Mouse (Mus musculus) thymus, adult 2 months (tissue): ENCODE results near the gene Ccdc12. TPM values are rescaled to one million over a fixed set of nuclear protein-coding genes. Genes with fewer than 3 reads are reported as not detected.
A peak's percentile ranks its signal among the peaks of the same experiment; 100 is the strongest.

ENCODE experiments used
- DNase-seq: peaks from one replicate; pipeline ENCODE4 v3.0.0; 2021
- H3K27ac ChIP-seq: fragments of 200-500 bp; 2 replicates; pipeline ENCODE4 v1.5.1; 2012; ENCODE audit warnings: low read length, control low read depth; ENCODE audit not compliant: control insufficient read depth, insufficient read depth
- H3K27me3 ChIP-seq: fragments of 200-500 bp; 2 replicates; pipeline ENCODE4 v1.6.1; 2012; ENCODE audit warnings: mild to moderate bottlenecking, low read length, moderate library complexity, mixed read lengths; ENCODE audit not compliant: control insufficient read depth, insufficient read depth
- H3K36me3 ChIP-seq: fragments of 200-500 bp; 2 replicates; pipeline ENCODE4 v1.6.1; 2012; ENCODE audit warnings: mild to moderate bottlenecking, low read length, moderate library complexity; ENCODE audit not compliant: control insufficient read depth, insufficient read depth
- H3K4me1 ChIP-seq: fragments of 200-500 bp; replicated peaks from 2 replicates; pipeline ENCODE4 v1.6.1; 2012; ENCODE audit warnings: low read length; ENCODE audit not compliant: control insufficient read depth, insufficient read depth
- H3K4me3 ChIP-seq: fragments of 200-500 bp; 2 replicates; pipeline ENCODE4 v1.5.1; 2012; ENCODE audit warnings: mild to moderate bottlenecking, low read length, control low read depth, moderate library complexity; ENCODE audit not compliant: control insufficient read depth, insufficient read depth
- CTCF ChIP-seq: fragments of 200-500 bp; IDR thresholded peaks from 2 replicates; pipeline ENCODE4 v1.5.1; 2012; ENCODE audit warnings: mild to moderate bottlenecking, control low read depth, low read length, moderate library complexity, borderline replicate concordance; ENCODE audit not compliant: control insufficient read depth, poor library complexity, insufficient read depth; ENCODE audit errors: extremely low read depth
- POLR2A ChIP-seq: fragments of 200-500 bp; IDR thresholded peaks from 2 replicates; pipeline ENCODE4 v1.6.1; 2012; ENCODE audit warnings: mild to moderate bottlenecking, low read length, control low read depth, moderate library complexity; ENCODE audit not compliant: control insufficient read depth, poor library complexity, insufficient read depth; ENCODE audit errors: extremely low read depth
- WGBS: fragments of 180-500 bp; shearing (Covaris S2); methylation state at CpG from one replicate; pipeline ENCODE4 v1.1.7; 2018; 5-methylcytosine and 5-hydroxymethylcytosine counted together
- polyA plus RNA-seq: library from polyadenylated mRNA; depleted of rRNA; stranded (reverse); fragments of >200 nt; gene quantifications from 2 replicates; pipeline ENCODE4 v1.2.3, GENCODE M21; 2012

Gene Ccdc12
- polyA plus RNA-seq, 1 experiment: 152 TPM

- 0 out of 2 replicates have a peak overlapping the region, but pooled peaks have one; percentile 14 for H3K4me3 ChIP-seq
- no peaks in the 10 kb centered on the region for H3K4me1 ChIP-seq
- H3K27ac ChIP-seq: no peak overlapping the region
- no peaks in the 10 kb centered on the region for H3K27me3 ChIP-seq
- TF ChIP-seq POLR2A (no peak), CTCF (no peak)
- H3K36me3 ChIP-seq: peaks cover 44% of the 10 kb centered on the region
- no peak for DNase-seq
- 92% methylated on average over 8 of the region's 8 CpGs for WGBS
Measured at GRCm38 (mm10) chr9:110623416-110624195, 32.7 kb upstream of the Ccdc12 start.

- H3K36me3 ChIP-seq: peaks cover 47% of the 10 kb centered on the region
Measured at GRCm38 (mm10) chr9:110624361-110625166, 31.7 kb upstream of the Ccdc12 start, which contains the start of gene Nradd. Gene Nradd, minus strand, starts transcription at chr9:110624452.

GRCm38 (mm10) chr9:110625350-110625908 lies 30.9 kb upstream of the Ccdc12 start:
- WGBS: 95% methylated on average over 11 of the region's 11 CpGs
- no peak overlapping the region for H3K27ac ChIP-seq

More at GRCm38 (mm10) chr9:110624361-110625166, 31.7 kb upstream of the Ccdc12 start, which contains the start of gene Nradd:
- Histone ChIP-seq H3K27me3 (no peaks in the 10 kb centered on the region), H3K4me3 (peak within 1 kb of the TSS; percentile 14), H3K27ac (no peak within 1 kb of the TSS), H3K4me1 (no peaks in the 10 kb centered on the region)
- TF ChIP-seq CTCF: no peak
- TF ChIP-seq POLR2A: no peak
- DNase-seq: no peak
- 77% methylated on average over 41 of the region's 41 CpGs for WGBS

GRCm38 (mm10) chr9:110630171-110630570 lies 26.1 kb upstream of the Ccdc12 start:
- 98% methylated on average over 15 of the region's 15 CpGs for WGBS
- peaks cover 91% of the 10 kb centered on the region for H3K36me3 ChIP-seq
- no peak for DNase-seq
- TF ChIP-seq POLR2A (no peak), CTCF (no peak)
- H3K4me1 ChIP-seq: no peaks in the 10 kb centered on the region; the same call in 1 of the 2 replicates
- H3K27ac ChIP-seq: no peak overlapping the region
- no peak overlapping the region for H3K4me3 ChIP-seq
- no peaks in the 10 kb centered on the region for H3K27me3 ChIP-seq

More at GRCm38 (mm10) chr9:110625350-110625908, 30.9 kb upstream of the Ccdc12 start:
- Histone ChIP-seq H3K27me3 (no peaks in the 10 kb centered on the region), H3K4me1 (no peaks in the 10 kb centered on the region), H3K36me3 (peaks cover 56% of the 10 kb centered on the region), H3K4me3 (no peak overlapping the region)
- DNase-seq: no peak
- no peak for TF ChIP-seq CTCF
- no peak for TF ChIP-seq POLR2A

GRCm38 (mm10) chr9:110631191-110631590 lies 25.1 kb upstream of the Ccdc12 start:
- H3K27me3 ChIP-seq: no peaks in the 10 kb centered on the region
- no peaks in the 10 kb centered on the region; the same call in 1 of the 2 replicates for H3K4me1 ChIP-seq
- peak; percentile 71; the same call in 1 of the 2 replicates for TF ChIP-seq CTCF
- TF ChIP-seq POLR2A: no peak
- no peak overlapping the region for H3K4me3 ChIP-seq
- H3K36me3 ChIP-seq: peaks cover 89% of the 10 kb centered on the region
- WGBS: 75% methylated on average over 10 of the region's 10 CpGs
- H3K27ac ChIP-seq: no peak overlapping the region
- peak; percentile 54 for DNase-seq

GRCm38 (mm10) chr9:110631651-110632275 lies 24.5 kb upstream of the Ccdc12 start:
- H3K36me3 ChIP-seq: peaks cover 90% of the 10 kb centered on the region

More at GRCm38 (mm10) chr9:110631651-110632275, 24.5 kb upstream of the Ccdc12 start:
- H3K4me3 ChIP-seq: no peak overlapping the region
- no peaks in the 10 kb centered on the region; the same call in 1 of the 2 replicates for H3K4me1 ChIP-seq
- no peak for DNase-seq
- TF ChIP-seq CTCF (no peak), POLR2A (no peak)
- no peak overlapping the region for H3K27ac ChIP-seq
- WGBS: 94% methylated on average over 30 of the region's 30 CpGs
- no peaks in the 10 kb centered on the region for H3K27me3 ChIP-seq
